Mouse (Mus musculus): Measurements from ENCODE around the gene Fgfr1op.

Fgfr1op gene

GRCm38 (mm10) chr17:8170331-8170730, 5.0 kb downstream of the Fgfr1op start:
- no peak for DNase-seq (ENCODE audit: low spot score)

- DNase-seq (ENCODE audit: low spot score) = no peak
Observed at GRCm38 (mm10) chr17:8171081-8171480, 5.8 kb downstream of the Fgfr1op start.

GRCm38 (mm10) chr17:8177090-8177489, 11.8 kb downstream of the Fgfr1op start:
- no peak for DNase-seq (ENCODE audit: low spot score)

- no peak for DNase-seq (ENCODE audit: low spot score)
Observed at GRCm38 (mm10) chr17:8183815-8184214, 18.5 kb downstream of the Fgfr1op start.

DNA sequence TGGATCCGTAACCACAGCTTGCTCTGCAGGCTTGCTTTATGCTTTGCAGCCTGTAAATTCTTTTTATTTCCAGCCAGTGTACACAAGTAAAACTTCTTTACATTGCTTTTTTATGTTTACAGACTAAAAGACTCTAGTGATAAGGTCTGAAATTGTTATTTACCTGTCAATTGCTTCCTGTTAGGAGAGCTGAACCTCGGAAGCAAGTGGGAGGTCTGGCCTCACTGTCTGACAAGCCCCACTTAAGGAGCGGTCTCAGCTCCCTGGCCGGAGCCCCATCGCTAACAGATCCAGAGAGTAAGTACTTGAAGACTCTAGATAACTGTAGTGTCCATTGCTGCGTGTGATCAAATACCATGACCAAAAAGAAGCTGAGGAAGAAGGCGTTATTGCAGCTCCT, 18.9 kb downstream of the Fgfr1op start:
- no peak for DNase-seq (ENCODE audit: low spot score)

DNA sequence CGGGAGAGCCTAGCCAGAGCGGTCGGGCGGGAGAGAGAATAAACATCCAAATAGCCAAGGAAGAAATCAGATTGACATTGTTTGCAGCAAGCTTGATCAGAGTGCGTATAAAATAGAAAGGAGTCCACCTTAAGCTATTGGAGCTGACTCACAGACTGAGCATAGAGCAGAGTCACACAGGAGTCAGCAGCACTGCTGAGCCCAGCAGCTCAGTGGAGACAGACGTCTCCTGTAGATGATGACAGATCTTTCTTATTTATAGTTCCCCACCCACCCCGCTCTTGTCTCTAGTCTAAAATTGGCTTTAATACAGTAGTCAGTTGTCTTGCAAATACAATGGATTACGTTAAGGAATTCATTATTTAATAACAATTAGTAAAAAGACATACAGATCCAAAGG, 28.4 kb downstream of the Fgfr1op start:
- no peak for DNase-seq (ENCODE audit: low spot score)

GRCm38 (mm10) chr17:8195685-8196376, 30.5 kb downstream of the Fgfr1op start:
- DNase-seq (ENCODE audit: low spot score) = no peak

- no peak for DNase-seq (ENCODE audit: low spot score)
Observed at GRCm38 (mm10) chr17:8197652-8198051, 32.4 kb downstream of the Fgfr1op start.

DNA sequence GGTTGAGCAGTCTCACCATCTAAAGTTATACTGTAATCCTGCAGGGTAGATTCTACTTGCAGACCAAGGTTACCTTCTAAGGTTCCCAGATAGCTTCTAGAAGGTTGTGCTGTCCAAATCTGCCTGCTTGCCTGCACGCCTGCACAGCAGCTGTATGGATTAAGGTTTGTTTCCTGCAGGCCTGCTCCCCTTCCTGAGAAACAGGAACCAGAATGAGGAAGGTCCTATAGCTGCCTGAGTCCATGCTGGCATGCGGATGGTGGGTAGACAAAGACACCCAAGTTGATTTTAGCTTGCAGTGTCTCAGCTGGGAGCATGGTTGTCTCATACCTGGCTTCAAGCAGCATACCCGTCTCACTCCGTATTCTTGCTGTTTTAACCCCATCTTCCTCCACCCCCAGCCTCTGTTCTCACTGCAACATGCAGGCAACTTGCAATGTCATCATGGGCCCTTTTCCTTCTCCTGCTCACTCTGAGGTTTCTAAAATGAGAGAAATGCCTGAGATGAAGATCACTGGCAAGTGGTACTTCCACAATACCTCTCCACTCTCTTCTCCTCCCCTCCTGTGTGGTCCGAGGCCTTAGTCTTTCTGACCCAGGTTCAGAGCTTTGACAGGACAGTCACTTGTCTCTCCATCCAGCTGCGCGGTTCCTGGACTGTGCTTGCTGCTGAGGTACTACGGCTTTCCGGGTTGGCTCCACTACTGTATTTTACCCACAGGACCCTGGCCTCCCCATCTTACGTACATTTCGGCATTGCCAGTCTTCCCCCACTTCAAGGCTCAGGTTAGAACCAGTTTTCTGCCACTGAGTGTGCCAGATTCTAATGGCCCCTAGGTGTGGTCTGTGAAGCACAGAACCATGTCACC, 34.0 kb downstream of the Fgfr1op start:
- DNase-seq (ENCODE audit: low spot score) = no peak

- no peak for DNase-seq (ENCODE audit: low spot score)
Observed at GRCm38 (mm10) chr17:8199936-8200330, 34.6 kb downstream of the Fgfr1op start.

- DNase-seq (ENCODE audit: low spot score) = no peak
Observed at GRCm38 (mm10) chr17:8203487-8203886, 38.2 kb downstream of the Fgfr1op start.

GRCm38 (mm10) chr17:8205221-8205631, 39.9 kb downstream of the Fgfr1op start:
- DNase-seq (ENCODE audit: low spot score) = peak; percentile 1

- DNase-seq (ENCODE audit: low spot score) = no peak
Observed at GRCm38 (mm10) chr17:8206691-8207090, 41.4 kb downstream of the Fgfr1op start.

GRCm38 (mm10) chr17:8209696-8210095, 44.4 kb downstream of the Fgfr1op start:
- no peak for DNase-seq (ENCODE audit: low spot score)

- no peak for DNase-seq (ENCODE audit: low spot score)
Observed at GRCm38 (mm10) chr17:8210170-8210569, 44.9 kb downstream of the Fgfr1op start.

DNA sequence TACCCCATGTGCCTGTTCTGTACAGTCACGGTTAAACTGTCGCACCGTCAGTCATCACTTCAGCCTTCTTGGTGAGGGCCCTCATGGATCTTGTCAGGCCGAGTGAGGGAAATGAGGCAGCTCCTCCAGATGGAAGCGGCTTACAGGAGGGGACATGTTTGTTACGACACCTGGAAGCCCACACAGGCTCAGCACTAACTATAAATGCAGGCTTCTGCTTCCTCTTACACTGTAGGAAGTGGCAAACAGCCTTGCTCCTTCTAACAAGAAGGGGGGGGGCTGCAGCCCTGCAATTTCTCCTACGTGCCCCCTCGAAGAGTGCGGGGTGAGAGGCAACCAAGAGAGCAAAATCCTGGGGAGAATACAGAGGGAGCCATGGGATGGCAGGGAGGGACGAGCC, 45.4 kb downstream of the Fgfr1op start:
- DNase-seq (ENCODE audit: low spot score) = no peak

DNA sequence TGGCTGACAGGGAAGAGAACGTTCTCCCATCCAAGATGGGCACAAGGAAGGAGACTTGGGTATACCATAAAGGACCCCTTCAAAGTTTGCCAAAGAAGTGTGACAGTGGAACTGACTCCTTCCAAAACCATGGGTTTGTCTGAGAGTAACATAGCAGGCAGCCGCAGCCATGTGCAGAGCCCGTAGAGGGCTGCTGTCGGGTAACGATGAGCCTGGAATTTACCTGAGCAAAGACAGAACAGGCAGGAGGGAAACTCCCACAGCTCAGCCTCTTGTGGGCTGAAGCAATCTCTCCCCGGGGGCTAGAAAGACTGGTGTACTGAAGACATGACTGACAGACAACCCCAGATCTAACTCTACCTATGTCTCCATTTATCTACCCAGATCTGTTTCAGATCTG, 46.1 kb downstream of the Fgfr1op start:
- DNase-seq (ENCODE audit: low spot score) = no peak

DNA sequence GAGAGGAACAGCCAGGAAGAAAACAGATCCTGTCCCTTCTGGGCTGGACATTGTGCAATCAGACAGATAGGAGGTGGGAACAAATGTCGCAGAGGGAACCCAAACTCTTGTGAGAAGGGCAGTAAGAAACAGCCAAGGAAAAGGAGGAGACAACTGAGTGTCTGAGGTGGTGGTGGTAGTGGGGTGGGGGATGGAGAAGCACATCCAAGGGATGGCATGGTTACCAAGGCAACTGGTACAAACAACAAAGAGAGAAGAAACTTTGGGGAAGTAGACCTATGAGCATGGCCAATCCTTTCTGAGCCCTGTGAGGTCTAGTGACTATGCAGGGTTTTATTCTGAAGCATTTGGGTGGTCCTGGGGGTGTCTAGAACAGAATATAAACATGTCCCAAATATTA, 49.1 kb downstream of the Fgfr1op start:
- no peak for DNase-seq (ENCODE audit: low spot score)

- no peak for DNase-seq (ENCODE audit: low spot score)
Observed at GRCm38 (mm10) chr17:8215016-8215745, 49.9 kb downstream of the Fgfr1op start.

- DNase-seq (ENCODE audit: low spot score) = no peak
Observed at GRCm38 (mm10) chr17:8223225-8223624, 57.9 kb downstream of the Fgfr1op start.

- DNase-seq (ENCODE audit: low spot score) = no peak
Observed at GRCm38 (mm10) chr17:8224072-8224471, 58.8 kb downstream of the Fgfr1op start.

DNA sequence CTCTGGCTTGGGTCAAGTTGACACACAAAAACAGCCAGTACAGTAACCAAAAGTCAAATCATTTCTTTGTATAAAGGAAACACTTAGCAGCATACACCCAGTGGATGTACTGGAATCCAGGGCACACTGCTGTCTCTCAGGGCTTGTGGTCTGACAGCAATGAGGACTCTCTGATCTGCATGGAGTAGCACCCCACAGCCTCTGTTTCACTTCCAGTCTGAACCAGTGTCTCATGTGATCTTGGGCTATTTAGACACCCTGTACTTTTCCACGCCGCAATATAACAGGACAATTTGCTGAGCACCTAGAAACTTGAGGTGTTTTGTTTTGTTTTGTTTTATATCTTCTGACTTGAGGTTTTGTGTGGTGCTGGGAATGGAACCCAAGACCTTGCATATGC, 59.9 kb downstream of the Fgfr1op start:
- no peak for DNase-seq (ENCODE audit: low spot score)

DNA sequence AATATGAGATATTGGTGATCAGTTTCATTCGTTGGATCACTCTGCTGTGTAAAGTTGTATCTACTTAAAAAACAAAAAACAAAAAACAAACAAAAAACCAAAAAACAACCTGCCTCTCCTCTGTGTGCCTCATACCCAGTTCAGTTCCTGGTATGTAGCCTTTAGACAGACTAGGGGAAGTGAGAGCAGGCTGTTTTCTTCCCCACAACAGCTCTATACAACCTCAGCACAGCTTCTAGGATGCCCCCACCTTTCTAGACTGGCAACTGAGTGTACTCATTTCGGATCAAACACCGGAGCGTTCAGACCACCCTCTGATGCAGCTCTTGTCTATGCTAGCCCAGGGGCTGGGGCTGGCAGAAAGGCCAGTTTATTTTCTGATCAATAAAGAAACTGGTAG, 60.4 kb downstream of the Fgfr1op start:
- no peak for DNase-seq (ENCODE audit: low spot score)
